13 mouse cellular contexts compared by ENCODE assay signal in the genomic region with DNA sequence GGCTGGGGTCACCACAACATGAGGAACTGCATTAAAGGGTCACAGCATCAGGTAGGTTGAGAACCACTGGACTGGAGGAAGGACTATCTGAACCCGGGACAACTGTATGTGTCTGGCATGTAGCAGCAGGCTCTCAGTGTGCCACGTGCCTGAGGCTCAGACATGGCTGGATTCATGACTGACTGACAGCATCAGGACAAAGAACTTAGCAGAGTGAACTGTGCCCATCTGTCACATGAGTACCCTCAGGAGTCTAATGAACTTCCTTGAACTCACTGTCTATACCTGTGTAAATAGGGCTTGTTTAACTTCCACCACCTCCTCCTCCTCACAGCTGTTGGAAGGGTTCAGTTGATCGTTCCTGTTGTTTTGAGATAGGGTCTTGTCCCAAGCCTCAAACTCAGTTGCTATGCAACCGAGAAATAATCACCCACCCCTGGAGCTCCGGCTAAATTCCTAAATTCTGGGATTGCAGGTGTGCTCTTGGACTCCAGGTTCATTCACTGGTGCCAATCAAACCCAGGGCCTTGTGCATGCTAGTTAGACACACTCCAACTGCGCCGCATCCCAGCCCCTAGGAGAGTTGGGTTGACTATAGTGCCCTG.
"Had no signal": no experiment of that assay in that cellular context is flagged by ENCODE, and none has a peak within 500 bp of the region (broad histone marks: within the 10 kb centered on the region; RNA-seq: fewer than 3 reads in every experiment).

No protein-coding gene starts in this region.

- H3K4me3 ChIP-seq: layer of hippocampus, adult 2 months; lung, embryonic 15.5 days; midbrain, embryonic 10.5 days; myocyte; neural tube, embryonic 15.5 days had no signal

- H3K27ac ChIP-seq: layer of hippocampus, adult 2 months; lung, embryonic 15.5 days; midbrain, embryonic 10.5 days; neural tube, embryonic 15.5 days had no signal

- DNase-seq: kidney, adult 9 months; kidney, postnatal 10 days; kidney, postnatal 4 days; left cerebral cortex, postnatal 4 days; midbrain, embryonic 14.5 days; spleen, adult 18-20 months; thymus, postnatal 4 days had no signal

- H3K27me3 ChIP-seq: lung, embryonic 15.5 days; neural tube, embryonic 15.5 days had no signal

- H3K9ac ChIP-seq: lung, embryonic 15.5 days; neural tube, embryonic 15.5 days had no signal

- H3K9me3 ChIP-seq: lung, embryonic 15.5 days; midbrain, embryonic 10.5 days; neural tube, embryonic 15.5 days had no signal

- H3K36me3 ChIP-seq: lung, embryonic 15.5 days; midbrain, embryonic 10.5 days; neural tube, embryonic 15.5 days had no signal

- H3K4me1 ChIP-seq: lung, embryonic 15.5 days; midbrain, embryonic 10.5 days; neural tube, embryonic 15.5 days had no signal

- ATAC-seq: inflammation-experienced regulatory T-cells, adult 6 months had no signal

- H3K4me2 ChIP-seq: lung, embryonic 15.5 days; neural tube, embryonic 15.5 days had no signal
